Mouse (Mus musculus) small intestine, adult 2 months (tissue): Measurements from ENCODE around the gene Fosl2.

ENCODE experiments used
- CTCF ChIP-seq: fragments of 200-500 bp; IDR thresholded peaks from 2 replicates; pipeline ENCODE4 v1.5.1; 2012; ENCODE audit warnings: low read depth, mild to moderate bottlenecking, control low read depth, inconsistent platforms, low read length, moderate library complexity, mixed read lengths; ENCODE audit not compliant: insufficient replicate concordance, insufficient read length; ENCODE audit errors: extremely low read depth
- POLR2A ChIP-seq: fragments of 200-500 bp; IDR thresholded peaks from 2 replicates; pipeline ENCODE4 v1.6.1; 2012; ENCODE audit warnings: low read depth, mild to moderate bottlenecking, control low read depth, inconsistent platforms, low read length, moderate library complexity

DNA sequence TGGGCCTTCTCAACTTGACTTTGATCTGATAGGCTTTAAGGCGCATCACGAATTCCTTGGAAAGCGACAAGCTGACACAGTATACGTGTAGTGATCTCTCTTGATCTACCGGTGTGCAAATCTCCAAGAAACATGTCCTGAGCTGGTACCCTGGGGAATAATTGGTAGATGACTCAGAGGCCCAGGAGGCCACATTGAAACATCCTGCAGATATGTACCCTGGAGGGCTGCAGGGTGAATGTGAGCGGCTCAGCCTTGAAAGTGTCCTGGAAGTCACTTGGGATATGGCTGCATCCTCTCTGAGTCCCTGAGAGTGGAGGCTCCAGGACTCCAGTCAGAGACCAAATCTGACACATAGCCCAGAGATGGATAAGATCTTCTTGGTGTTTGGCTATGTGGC lies 10.7 kb downstream of the Fosl2 start:
- TF ChIP-seq POLR2A (no peak), CTCF (no peak)
